Mouse (Mus musculus) lung, postnatal 25 days (tissue): ENCODE data around the gene N4bp1.

ENCODE experiments used
- DNase-seq: peaks from one replicate; pipeline ENCODE4 v3.0.0; 2022; ENCODE audit warnings: low spot score

N4bp1 gene

GRCm38 (mm10) chr8:86824735-86825134, 60.3 kb downstream of the N4bp1 start:
- DNase-seq = no peak

DNA sequence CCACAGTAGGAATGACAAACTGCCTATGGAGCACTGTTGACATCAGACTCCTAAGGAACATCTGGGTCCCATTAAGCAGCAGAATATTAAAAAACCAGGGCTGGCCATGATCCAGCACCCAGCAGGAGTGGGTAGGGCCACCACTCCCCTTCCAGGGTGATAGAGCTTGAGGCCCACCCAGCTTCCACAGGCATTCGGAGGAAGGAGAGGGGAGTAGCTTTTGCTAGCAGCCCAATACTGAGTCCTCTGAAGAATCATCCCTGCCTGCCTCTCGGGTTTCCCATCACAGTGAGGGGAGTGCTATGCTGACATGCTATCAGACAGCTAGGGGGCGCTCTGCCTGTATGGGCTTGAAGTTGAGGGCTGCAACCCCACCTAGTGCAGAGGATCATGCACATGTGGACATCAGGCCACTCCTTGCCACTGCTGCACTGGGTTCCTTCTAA, 64.3 kb downstream of the N4bp1 start:
- peak; percentile 49 for DNase-seq

- no peak for DNase-seq
Observed at GRCm38 (mm10) chr8:86820186-86820755, 64.8 kb downstream of the N4bp1 start.

DNA sequence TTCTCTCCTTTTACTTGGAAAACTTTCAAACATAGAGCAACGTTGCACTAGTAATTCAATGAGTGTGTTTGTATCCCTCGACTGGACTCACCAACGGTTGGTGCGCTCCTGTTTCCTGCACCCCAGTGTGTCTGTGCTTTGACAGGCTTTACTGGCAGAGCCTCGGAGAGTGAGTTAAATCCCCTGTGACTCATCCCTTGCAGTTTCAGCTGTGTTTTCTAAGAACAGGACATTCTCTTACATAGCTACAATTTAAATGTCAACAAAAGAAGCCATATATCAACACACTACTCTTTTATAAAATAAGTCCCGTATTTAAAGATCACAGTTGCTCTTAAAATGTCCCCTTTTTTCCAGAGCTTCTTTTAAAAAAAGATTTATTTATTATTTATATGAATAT, 65.6 kb downstream of the N4bp1 start:
- no peak for DNase-seq

DNA sequence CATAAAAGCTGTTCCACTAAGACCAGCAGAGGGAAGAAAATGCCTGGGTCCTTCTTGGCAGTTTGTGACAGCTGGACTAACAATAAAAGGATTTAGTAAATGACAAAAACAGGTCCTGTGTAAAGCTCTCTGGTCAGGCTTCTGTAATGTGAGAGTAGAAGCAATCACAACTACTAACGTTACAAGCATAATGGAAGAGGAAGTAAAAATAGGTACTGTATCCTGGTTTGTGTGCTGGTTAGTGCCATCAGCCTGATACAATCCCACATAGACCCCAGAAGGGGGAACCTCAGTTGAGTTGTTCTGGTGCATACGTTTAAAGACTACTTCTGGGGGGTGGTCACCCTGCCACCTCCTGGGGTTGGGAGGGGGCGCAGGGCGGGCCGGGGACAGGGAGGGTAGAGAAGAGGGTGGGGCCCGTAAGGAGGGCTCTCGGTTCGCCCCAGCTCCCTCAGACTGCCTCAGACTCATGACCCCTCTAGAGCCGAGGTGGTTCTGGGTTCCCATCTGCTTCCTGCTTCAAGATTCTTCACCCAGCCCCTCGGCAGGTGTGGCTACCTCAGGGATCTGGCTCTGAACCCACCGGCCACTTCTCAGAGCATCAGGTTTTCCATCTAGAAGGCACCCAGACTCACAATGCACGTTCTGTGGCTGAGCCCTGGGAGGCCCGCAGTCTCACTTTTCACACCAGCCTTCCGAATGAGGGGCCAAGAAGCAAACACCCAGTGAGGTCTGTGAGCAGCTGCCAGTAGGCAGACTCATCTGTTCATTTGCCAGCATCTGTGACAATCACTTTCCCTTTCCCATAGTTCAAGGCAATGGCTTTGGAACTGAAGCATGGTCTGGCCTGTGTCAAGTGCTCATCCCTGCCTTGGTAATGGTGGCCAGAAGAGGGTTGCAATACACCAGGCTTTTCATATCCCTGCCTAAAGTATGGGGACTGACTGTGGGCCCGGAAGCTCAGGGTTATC, 75.8 kb downstream of the N4bp1 start:
- DNase-seq = no peak

DNA sequence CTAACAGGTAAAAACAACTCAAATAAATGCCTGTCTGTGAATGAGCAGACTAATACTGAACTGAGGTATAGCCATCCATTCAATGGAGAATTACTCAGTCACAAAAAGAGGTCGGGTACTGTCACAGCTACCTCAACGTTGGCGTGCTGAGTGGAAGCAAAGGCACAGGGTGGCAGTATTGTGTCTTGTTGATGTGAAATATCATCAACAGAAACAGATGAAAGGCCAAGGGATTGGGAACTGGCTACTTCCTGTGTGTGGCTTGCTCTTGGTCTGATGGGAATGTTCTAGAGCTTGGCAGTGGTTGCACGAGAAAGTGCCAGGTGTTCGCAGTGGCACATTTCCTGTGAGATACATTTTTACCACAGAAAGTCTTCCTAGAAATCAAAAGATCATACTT, 76.8 kb downstream of the N4bp1 start:
- peak; percentile 41 for DNase-seq

GRCm38 (mm10) chr8:86801988-86802387, 83.1 kb downstream of the N4bp1 start:
- DNase-seq = no peak

DNA sequence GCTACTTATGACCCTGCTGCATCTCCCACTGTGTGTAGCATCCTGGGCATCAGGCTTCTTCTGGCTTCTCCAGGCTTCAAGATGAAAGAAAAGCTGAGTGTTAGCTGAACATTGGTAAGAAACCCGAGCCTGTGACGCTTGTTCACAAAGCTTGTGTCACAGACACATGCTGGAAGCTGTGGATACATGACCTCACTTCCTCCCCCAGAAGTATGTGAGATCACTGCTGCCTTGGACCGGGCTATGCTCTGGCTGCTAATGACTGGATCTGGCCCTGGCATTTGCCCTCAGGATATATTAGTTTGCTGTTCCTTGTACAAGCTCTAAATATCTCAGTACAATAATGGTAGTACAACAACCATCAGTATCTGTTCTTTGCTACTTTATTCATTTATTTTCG, 84.1 kb downstream of the N4bp1 start:
- no peak for DNase-seq

- DNase-seq = no peak
Observed at GRCm38 (mm10) chr8:86798141-86798540, 86.9 kb downstream of the N4bp1 start.

GRCm38 (mm10) chr8:86797705-86798104, 87.4 kb downstream of the N4bp1 start:
- no peak for DNase-seq

- DNase-seq = no peak
Observed at GRCm38 (mm10) chr8:86794716-86795115, 90.3 kb downstream of the N4bp1 start.

DNA sequence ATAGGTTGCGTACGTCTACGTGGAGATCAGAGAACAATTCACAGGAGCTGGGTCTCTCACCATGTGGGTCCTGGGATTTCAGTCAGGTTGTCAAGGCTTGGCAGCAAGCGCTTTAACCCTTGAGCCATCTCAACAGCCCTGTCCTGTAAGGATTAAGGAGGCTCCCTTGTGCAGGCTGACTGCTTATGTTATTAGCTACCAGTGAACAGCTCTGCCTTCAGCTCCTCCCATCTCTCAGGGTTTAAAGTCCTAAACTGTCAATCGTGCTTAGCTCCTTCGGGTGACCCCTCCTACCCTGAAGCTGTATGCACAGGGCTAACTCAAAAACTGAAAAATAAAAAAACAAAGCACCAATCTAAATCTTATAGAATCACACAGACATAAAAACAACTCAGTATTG, 93.5 kb downstream of the N4bp1 start:
- DNase-seq = no peak

GRCm38 (mm10) chr8:86789576-86789975, 95.5 kb downstream of the N4bp1 start:
- DNase-seq = no peak

DNA sequence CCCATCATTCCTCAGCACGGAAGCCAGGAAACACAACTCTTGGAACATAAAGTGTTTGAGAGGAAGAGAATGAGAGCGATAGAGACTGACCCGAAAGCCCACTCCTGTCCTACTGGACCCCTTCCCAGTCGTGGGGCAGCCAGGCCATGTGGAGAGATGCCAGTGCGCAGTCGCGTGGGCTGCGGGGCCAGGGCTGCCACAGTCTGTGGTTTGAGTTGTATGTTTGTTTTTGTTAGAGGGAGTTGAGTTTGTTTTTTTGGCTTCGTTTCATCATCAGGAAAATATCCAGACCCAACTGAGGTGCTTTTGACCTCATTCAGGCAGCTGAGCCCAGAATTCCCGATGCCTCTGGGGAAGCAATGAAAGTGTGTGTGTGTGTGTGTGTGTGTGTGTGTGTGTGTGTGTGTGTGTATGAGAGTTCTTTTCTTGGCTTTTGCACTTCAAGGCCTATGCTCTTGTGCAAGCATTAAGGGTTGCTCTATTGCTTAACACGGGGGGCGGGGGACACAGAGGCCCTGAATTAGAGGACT, 97.1 kb downstream of the N4bp1 start:
- DNase-seq = peak; percentile 23

GRCm38 (mm10) chr8:86786498-86786897, 98.6 kb downstream of the N4bp1 start:
- peak; percentile 37 for DNase-seq

DNA sequence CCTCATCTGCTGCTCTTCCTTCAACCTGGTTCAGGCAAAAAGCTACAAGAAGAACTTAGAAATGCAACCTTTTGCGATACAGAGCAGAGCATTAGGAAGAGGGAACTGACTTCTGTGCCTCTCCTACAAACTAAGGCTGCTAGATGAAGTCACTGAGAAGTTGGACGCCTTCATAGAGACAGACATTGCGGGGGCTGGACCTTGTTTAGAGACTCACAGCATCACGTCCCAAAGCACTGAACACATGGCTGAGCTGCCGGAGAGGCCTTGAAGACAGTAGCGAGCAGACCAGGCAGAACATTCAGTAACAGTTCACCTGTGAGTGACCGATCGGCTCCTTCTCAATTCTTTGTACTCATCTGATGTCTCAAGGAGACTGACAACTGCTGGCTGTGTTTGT, 104.0 kb downstream of the N4bp1 start:
- no peak for DNase-seq

GRCm38 (mm10) chr8:86779207-86779606, 105.9 kb downstream of the N4bp1 start:
- DNase-seq = no peak

DNA sequence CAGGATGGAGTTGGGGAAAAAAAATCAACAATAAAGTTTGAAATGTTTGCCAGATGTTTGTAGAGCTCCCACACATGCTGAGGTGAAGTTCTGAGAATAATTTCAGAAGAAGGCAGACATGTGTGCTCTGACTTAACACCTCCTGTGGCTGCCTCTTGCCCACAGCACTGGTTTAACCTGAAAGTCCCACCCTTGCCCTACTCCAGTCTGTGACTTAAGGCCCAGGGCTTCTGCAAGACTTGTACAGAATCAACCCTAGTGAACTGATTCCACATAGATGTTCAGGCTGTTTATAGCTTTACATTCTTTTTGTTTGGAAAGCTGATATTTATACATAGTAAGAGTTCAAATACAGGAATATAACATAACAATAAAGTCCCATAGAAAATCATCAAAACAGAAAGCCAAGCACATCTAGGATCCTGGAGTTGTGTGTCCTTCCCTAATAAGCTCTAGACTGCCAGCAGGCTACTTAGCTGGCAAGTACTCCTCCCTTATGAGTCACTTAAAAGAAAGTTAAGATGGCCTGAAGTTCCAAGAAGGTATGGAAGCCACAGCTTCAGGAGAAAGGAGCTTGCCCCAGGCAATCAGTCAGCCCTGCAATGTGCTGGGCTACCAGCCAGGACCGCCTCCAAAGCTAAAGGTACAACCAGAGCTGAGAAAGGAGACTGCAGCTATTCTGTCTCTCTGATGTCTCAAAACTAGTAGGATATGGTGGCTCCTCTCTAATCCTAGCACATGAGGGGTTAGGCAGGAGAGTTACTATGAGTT, 114.9 kb downstream of the N4bp1 start:
- no peak for DNase-seq

- peak; percentile 65 for DNase-seq
Observed at GRCm38 (mm10) chr8:86768499-86768898, 116.6 kb downstream of the N4bp1 start.

- peak; percentile 81 for DNase-seq
Observed at GRCm38 (mm10) chr8:86766548-86767211, 118.4 kb downstream of the N4bp1 start.

GRCm38 (mm10) chr8:86765669-86766068, 119.4 kb downstream of the N4bp1 start:
- no peak for DNase-seq

DNA sequence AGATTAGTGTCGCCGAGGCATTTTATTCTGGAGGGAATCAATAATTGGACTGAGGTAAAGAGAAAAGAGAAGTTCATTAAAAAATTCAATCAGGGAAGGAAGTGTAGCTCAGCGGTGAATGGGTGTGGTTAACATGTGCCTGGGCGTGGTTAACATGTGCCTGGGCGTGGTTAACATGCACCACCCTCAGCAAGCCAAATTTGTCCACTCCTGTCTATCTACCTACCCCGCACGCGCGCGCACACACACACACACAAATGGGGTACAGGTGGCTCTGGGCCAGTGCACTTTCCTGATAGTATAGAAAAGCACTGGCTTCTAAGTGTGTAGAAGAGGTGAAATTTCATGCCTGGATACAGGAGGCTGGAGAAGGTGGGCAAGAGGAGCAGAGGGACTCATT, 119.9 kb downstream of the N4bp1 start:
- no peak for DNase-seq
